In the genomic region with DNA sequence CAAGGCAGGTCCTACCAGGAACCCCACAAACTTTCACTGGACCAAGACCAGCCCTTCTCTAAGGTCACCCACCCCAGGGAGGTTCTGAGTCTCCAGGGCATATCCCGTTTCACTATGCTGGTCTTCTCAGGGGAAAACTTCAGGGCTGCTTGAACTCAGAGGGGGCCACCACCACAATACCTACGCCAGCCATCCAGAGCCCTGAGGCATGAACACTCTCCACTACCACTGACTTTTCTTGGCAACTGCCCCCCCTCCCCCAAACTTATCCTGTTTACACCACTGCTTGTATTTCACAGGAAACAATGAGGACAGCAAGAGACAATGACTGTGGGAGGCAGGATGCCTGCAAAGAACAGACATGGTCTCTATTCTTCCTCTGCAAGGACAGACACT, we compare ENCODE assay signal across 8 mouse cellular contexts. TPM values are rescaled to one million over a fixed set of nuclear protein-coding genes. Genes with fewer than 3 reads are reported as not detected.
A peak's percentile ranks its signal among the peaks of the same experiment; 100 is the strongest.
DNase-seq lines count a peak whose midpoint lies in the region; ATAC-seq and TF ChIP-seq lines count a peak whose summit lies in the region.

No protein-coding gene starts in this region.

- H3K4me1 ChIP-seq in cerebellum, adult 2 months (ENCODE audit: control insufficient read depth, insufficient read depth, low read length): peaks cover 18% of the 10 kb centered on the region
- H3K4me1 ChIP-seq in embryonic facial prominence, embryonic 13.5 days: peaks cover 90% of the 10 kb centered on the region
- peaks cover 53% of the 10 kb centered on the region for H3K4me1 ChIP-seq in hindbrain, embryonic 16.5 days (ENCODE audit: control insufficient read depth, insufficient read depth, low read depth, low read length)
- H3K4me1 ChIP-seq in liver, embryonic 15.5 days (replicated peaks): peaks cover 90% of the 10 kb centered on the region

- no peak for TF ChIP-seq POLR2A in cerebellum, adult 2 months (IDR thresholded peaks at IDR 0.05; ENCODE audit: borderline replicate concordance, insufficient read depth, low read length)

- H3K27me3 ChIP-seq in cerebellum, adult 2 months (ENCODE audit: control insufficient read depth, insufficient read depth, low read length): no peaks in the 10 kb centered on the region
- no peaks in the 10 kb centered on the region for H3K27me3 ChIP-seq in embryonic facial prominence, embryonic 13.5 days
- no peaks in the 10 kb centered on the region for H3K27me3 ChIP-seq in hindbrain, embryonic 16.5 days (replicated peaks; ENCODE audit: control insufficient read depth, insufficient read depth, low read length)
- no peaks in the 10 kb centered on the region for H3K27me3 ChIP-seq in liver, embryonic 15.5 days
- no peaks in the 10 kb centered on the region for H3K27me3 ChIP-seq in splenic B cell, adult 2 months (ENCODE audit: control insufficient read depth, insufficient read depth, low read length, poor library complexity, severe bottlenecking)

- no peak for DNase-seq in cerebellum, adult 2 months
- no peak for DNase-seq in cerebellum, adult 11 months
- DNase-seq in splenic B cell, adult 2 months (ENCODE audit: low read depth, low spot score): peak; percentile 33
- no peak for DNase-seq in left cerebral cortex, adult 8-10 months (ENCODE audit: low spot score in 2 of 2)

- 94% methylated on average over 2 of the region's 2 CpGs for WGBS in cerebellum, adult 2 months
- WGBS in embryonic facial prominence, embryonic 13.5 days: 35% methylated on average over 2 of the region's 2 CpGs
- WGBS in hindbrain, embryonic 16.5 days: 51% methylated on average over 2 of the region's 2 CpGs
- WGBS in liver, embryonic 15.5 days (ENCODE audit: insufficient replicate concordance): 49% methylated on average over 2 of the region's 2 CpGs

- H3K4me3 ChIP-seq in cerebellum, adult 2 months (replicated peaks; ENCODE audit: insufficient read depth, low read depth, low read length): no peak overlapping the region
- H3K4me3 ChIP-seq in embryonic facial prominence, embryonic 13.5 days: no peak overlapping the region
- H3K4me3 ChIP-seq in hindbrain, embryonic 16.5 days (ENCODE audit: low read length): no peak overlapping the region
- no peak overlapping the region for H3K4me3 ChIP-seq in liver, embryonic 15.5 days (replicated peaks)

- H3K36me3 ChIP-seq in embryonic facial prominence, embryonic 13.5 days: no peaks in the 10 kb centered on the region
- no peaks in the 10 kb centered on the region for H3K36me3 ChIP-seq in hindbrain, embryonic 16.5 days (ENCODE audit: control insufficient read depth, insufficient read depth, low read length)
- no peaks in the 10 kb centered on the region for H3K36me3 ChIP-seq in liver, embryonic 15.5 days (replicated peaks)
- H3K36me3 ChIP-seq in splenic B cell, adult 2 months (ENCODE audit: control insufficient read depth, insufficient read depth, low read length, poor library complexity, severe bottlenecking): no peaks in the 10 kb centered on the region

- TF ChIP-seq CTCF in cerebellum, adult 2 months (IDR thresholded peaks at IDR 0.05; ENCODE audit: borderline replicate concordance, insufficient read depth, low read depth, low read length): no peak

- no peak overlapping the region; the same call in 1 of the 2 replicates for H3K9ac ChIP-seq in embryonic facial prominence, embryonic 13.5 days
- H3K9ac ChIP-seq in hindbrain, embryonic 16.5 days (ENCODE audit: low read depth, low read length): no peak overlapping the region
- H3K9ac ChIP-seq in liver, embryonic 15.5 days: no peak overlapping the region

- H3K9me3 ChIP-seq in embryonic facial prominence, embryonic 13.5 days: no peaks in the 10 kb centered on the region
- no peaks in the 10 kb centered on the region for H3K9me3 ChIP-seq in hindbrain, embryonic 16.5 days (ENCODE audit: control insufficient read depth, low read length)
- H3K9me3 ChIP-seq in liver, embryonic 15.5 days (replicated peaks): no peaks in the 10 kb centered on the region

- H3K27ac ChIP-seq in cerebellum, adult 2 months (ENCODE audit: insufficient read depth, low read length): 0 out of 2 replicates have a peak overlapping the region, but pooled peaks have one; percentile 40
- H3K27ac ChIP-seq in embryonic facial prominence, embryonic 13.5 days: peak overlapping the region; percentile 86
- H3K27ac ChIP-seq in hindbrain, embryonic 16.5 days (ENCODE audit: low read depth, low read length): peak overlapping the region; percentile 27; the same call in 1 of the 2 replicates
- H3K27ac ChIP-seq in liver, embryonic 15.5 days (replicated peaks): peak overlapping the region; percentile 67

- H3K4me2 ChIP-seq in embryonic facial prominence, embryonic 13.5 days: peak overlapping the region; percentile 36; the same call in 1 of the 2 replicates
- no peak overlapping the region for H3K4me2 ChIP-seq in hindbrain, embryonic 16.5 days (ENCODE audit: low read length)
- peak overlapping the region; percentile 38 for H3K4me2 ChIP-seq in liver, embryonic 15.5 days

- no peak; the same call in 1 of the 2 replicates for ATAC-seq in embryonic facial prominence, embryonic 13.5 days (ENCODE audit: insufficient number of reproducible peaks, insufficient read depth, low FRiP score, low TSS enrichment, low read depth)
- ATAC-seq in hindbrain, embryonic 16.5 days: no peak
- no peak for ATAC-seq in liver, embryonic 15.5 days (ENCODE audit: insufficient read depth)
- ATAC-seq in frontal cortex, adult (ENCODE audit: low TSS enrichment): no peak

RNA-seq across cellular contexts. Expression of gene Tspan14, which starts 7.6 kb away (rescaled TPM):
- 39.1 and 39.6 TPM in 2 replicates for polyA plus RNA-seq in cerebellum, adult 2 months (2012; rRNA removed)
- 87.6 and 91.1 TPM in 2 replicates for polyA plus RNA-seq in embryonic facial prominence, embryonic 13.5 days (2015; fragmentation: Nextera tagmentation; extraction: Ambion mirVana)
- polyA plus RNA-seq in hindbrain, embryonic 16.5 days (2015; fragmentation: Nextera tagmentation; extraction: Ambion mirVana): 52.5 and 60.6 TPM in 2 replicates
- polyA plus RNA-seq in liver, embryonic 15.5 days (2015; fragmentation: Nextera tagmentation; extraction: Ambion mirVana): 28.8 and 34.6 TPM in 2 replicates
- 10 to 100 TPM; 37.0 to 49.9 (median 44.1) TPM for total RNA-seq in left cerebral cortex, adult 8-10 months (2022)

RNA-seq across cellular contexts. Expression of gene Fam213a, which starts 54.6 kb away (rescaled TPM):
- 146 and 150 TPM in 2 replicates for polyA plus RNA-seq in cerebellum, adult 2 months (2012; rRNA removed)
- 99.4 and 119 TPM in 2 replicates for polyA plus RNA-seq in embryonic facial prominence, embryonic 13.5 days (2015; fragmentation: Nextera tagmentation; extraction: Ambion mirVana)
- polyA plus RNA-seq in hindbrain, embryonic 16.5 days (2015; fragmentation: Nextera tagmentation; extraction: Ambion mirVana): 110 and 123 TPM in 2 replicates
- 69.5 and 77.2 TPM in 2 replicates for polyA plus RNA-seq in liver, embryonic 15.5 days (2015; fragmentation: Nextera tagmentation; extraction: Ambion mirVana)
- total RNA-seq in left cerebral cortex, adult 8-10 months (2022): 100 to 1,000 TPM; 121 to 133 (median 125) TPM

Comparison
In these comparisons a context has a peak if more than half of its experiments do, and no peak if none do; other contexts are left out.
1. H3K27ac ChIP-seq: peak in every context shown above with its lines; median percentile 86 in embryonic facial prominence, embryonic 13.5 days; 67 in liver, embryonic 15.5 days; 40 in cerebellum, adult 2 months; 27 in hindbrain, embryonic 16.5 days.